Mouse (Mus musculus): ENCODE results near the gene P2rx3. TPM values are rescaled to one million over a fixed set of nuclear protein-coding genes. Genes with fewer than 3 reads are reported as not detected.

Gene P2rx3
- total and polyA plus RNA-seq, 3 experiments = 2.2 to 7.1 (median 3.7) TPM

DNA sequence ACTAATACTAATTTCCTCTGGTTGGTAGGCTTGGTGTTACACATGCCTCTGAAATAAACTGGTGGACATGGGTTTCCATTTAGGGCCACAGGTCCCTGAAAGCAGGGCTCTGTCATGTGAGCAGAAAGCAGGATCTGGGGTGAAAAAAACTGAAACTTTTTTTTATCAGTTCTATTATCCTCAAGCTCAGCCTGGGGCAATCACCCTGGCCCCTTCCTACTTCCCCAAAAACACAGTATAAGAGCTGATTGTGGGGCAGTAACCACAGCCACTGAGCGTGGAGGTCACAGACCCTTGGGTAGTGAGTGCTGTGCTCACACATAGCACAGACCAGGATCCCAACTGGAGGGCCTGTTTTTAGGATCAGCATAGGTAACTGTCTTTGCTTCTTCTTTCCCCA lies 49.3 kb downstream of the P2rx3 start, which contains the start of gene Prg3:
Gene Prg3, plus strand, starts transcription at position 286 of the 400 bp plus-strand sequence.
- DNase-seq (ENCODE audit: extremely low read depth) = peak; percentile 34
- Histone ChIP-seq H3K4me2 (ENCODE audit: insufficient read depth, low read depth, poor library complexity, severe bottlenecking) (no peak within 1 kb of the TSS), H3K27me3 (replicated peaks) (peaks cover 5% of the 10 kb centered on the region), H3K9ac (ENCODE audit: insufficient read depth, low read depth) (no peak within 1 kb of the TSS), H3K27ac (ENCODE audit: insufficient read depth, low read depth) (no peak within 1 kb of the TSS), H3K4me3 (replicated peaks in 1 of 3; ENCODE audit: low read depth in 2 of 3, low read length in 2 of 3, poor library complexity in 1 of 3) (no peak within 1 kb of the TSS), H3K9me3 (replicated peaks; ENCODE audit: low read length) (no peaks in the 10 kb centered on the region), H3K4me1 (ENCODE audit: control insufficient read depth in 1 of 2, insufficient read depth in 2 of 2) (peaks cover 3 to 11% of the 10 kb centered on the region in 2 experiments; a peak in 3 of 4 replicates), H3K36me3 (replicated peaks in 1 of 2; ENCODE audit: control insufficient read depth in 1 of 2, insufficient read depth in 1 of 2, low read length in 1 of 2) (no peaks in the 10 kb centered on the region), H3K79me2 (replicated peaks; ENCODE audit: control insufficient read depth, extremely low read depth, insufficient read depth, poor library complexity, severe bottlenecking) (no peaks in the 10 kb centered on the region)
- dilution Hi-C loops (cut with MboI; ENCODE audit: extremely low pct_ligation_motif_present, extremely low pct_unique_long_range_greater_than_20kb, low sequenced_read_pairs) (no loop called here), in situ Hi-C loops (cut with MboI; ENCODE audit: low pct_ligation_motif_present, low pct_unique_long_range_greater_than_20kb, low sequenced_read_pairs) (no loop called here)
- TF ChIP-seq TBP (conservative IDR thresholded peaks at IDR 0.05; ENCODE audit: low read depth, low read length) (no peak), ZNF384 (IDR thresholded peaks at IDR 0.05; ENCODE audit: low read depth, low read length) (peak; percentile 15; the same call in 1 of the 2 replicates), IRF4 (IDR thresholded peaks at IDR 0.05; ENCODE audit: low read depth, low read length) (no peak), MEF2A (IDR thresholded peaks at IDR 0.05; ENCODE audit: borderline replicate concordance, low read depth, low read length) (no peak), ZMIZ1 (IDR thresholded peaks at IDR 0.05; ENCODE audit: low read depth, low read length) (no peak), MAX (IDR thresholded peaks at IDR 0.05; ENCODE audit: low read length) (no peak), MYC (IDR thresholded peaks at IDR 0.05; ENCODE audit: low read depth, low read length) (no peak), SIN3A (IDR thresholded peaks at IDR 0.05; ENCODE audit: low read length) (no peak)

- dilution Hi-C loops (cut with MboI; ENCODE audit: extremely low pct_ligation_motif_present, extremely low pct_unique_long_range_greater_than_20kb, low sequenced_read_pairs) = no loop called here
- no peaks in the 10 kb centered on the region for H3K9me3 ChIP-seq (replicated peaks; ENCODE audit: low read length)
- no peak within 1 kb of the TSS for H3K4me3 ChIP-seq (replicated peaks in 1 of 3; ENCODE audit: low read depth in 2 of 3, low read length in 2 of 3, poor library complexity in 1 of 3)
- no peaks in the 10 kb centered on the region for H3K27me3 ChIP-seq (replicated peaks)
- in situ Hi-C loops (cut with MboI; ENCODE audit: low pct_ligation_motif_present, low pct_unique_long_range_greater_than_20kb, low sequenced_read_pairs) = no loop called here
- TF ChIP-seq ZMIZ1 (IDR thresholded peaks at IDR 0.05; ENCODE audit: low read depth, low read length) (no peak), PAX5 (IDR thresholded peaks at IDR 0.05; ENCODE audit: low read length) (no peak), JUN (IDR thresholded peaks at IDR 0.05; ENCODE audit: insufficient read depth, low read depth, low read length) (no peak), POLR2A (IDR thresholded peaks at IDR 0.05; ENCODE audit: low read depth, low read length) (no peak), UBTF (IDR thresholded peaks at IDR 0.05; ENCODE audit: low read depth, low read length) (no peak), CHD1 (IDR thresholded peaks at IDR 0.05; ENCODE audit: low read depth, low read length) (no peak), ELF1 (IDR thresholded peaks at IDR 0.05; ENCODE audit: low read depth, low read length) (no peak), MAZ (IDR thresholded peaks at IDR 0.05; ENCODE audit: low read depth, low read length) (no peak), CTCF (conservative IDR thresholded peaks at IDR 0.05 in 1 of 2, IDR thresholded peaks at IDR 0.05 in 1 of 2; ENCODE audit: low read depth in 2 of 2, low read length in 2 of 2) (no peak), ZC3H11A (IDR thresholded peaks at IDR 0.05; ENCODE audit: low read depth, low read length) (no peak), USF1 (IDR thresholded peaks at IDR 0.05; ENCODE audit: low read depth, low read length) (no peak), JUND (conservative IDR thresholded peaks at IDR 0.05; ENCODE audit: low read depth, low read length) (no peak), USF2 (conservative IDR thresholded peaks at IDR 0.05; ENCODE audit: low read depth, low read length) (no peak), ETS1 (conservative IDR thresholded peaks at IDR 0.05; ENCODE audit: low read depth, low read length) (no peak), TCF12 (IDR thresholded peaks at IDR 0.05; ENCODE audit: low read depth, low read length) (no peak), RAD21 (IDR thresholded peaks at IDR 0.05; ENCODE audit: low read depth, low read length) (no peak), HCFC1 (IDR thresholded peaks at IDR 0.05; ENCODE audit: low read depth, low read length) (no peak), IRF4 (IDR thresholded peaks at IDR 0.05; ENCODE audit: low read depth, low read length) (no peak), ZKSCAN1 (IDR thresholded peaks at IDR 0.05; ENCODE audit: borderline replicate concordance, low read depth, low read length) (no peak)
- DNase-seq (ENCODE audit: extremely low read depth) = no peak
- no peak within 1 kb of the TSS; the same call in 1 of the 2 replicates for H3K4me2 ChIP-seq (ENCODE audit: insufficient read depth, low read depth, poor library complexity, severe bottlenecking)
- no peaks in the 10 kb centered on the region for H3K36me3 ChIP-seq (replicated peaks in 1 of 2; ENCODE audit: control insufficient read depth in 1 of 2, insufficient read depth in 1 of 2, low read length in 1 of 2)
- no peaks in the 10 kb centered on the region for H3K79me2 ChIP-seq (replicated peaks; ENCODE audit: control insufficient read depth, extremely low read depth, insufficient read depth, poor library complexity, severe bottlenecking)
- no peak within 1 kb of the TSS for H3K27ac ChIP-seq (ENCODE audit: insufficient read depth, low read depth)
- H3K4me1 ChIP-seq (ENCODE audit: control insufficient read depth in 1 of 2, insufficient read depth in 2 of 2) = peaks cover 0 to 18% of the 10 kb centered on the region in 2 experiments; a peak in 2 of 4 replicates
- no peak within 1 kb of the TSS for H3K9ac ChIP-seq (ENCODE audit: insufficient read depth, low read depth)
Measured at GRCm38 (mm10) chr2:84980188-84980587, 57.1 kb downstream of the P2rx3 start, which contains the start of gene Prg2. Gene Prg2, plus strand, starts transcription at chr2:84980461.
